Mouse (Mus musculus): Measurements from ENCODE around the gene Ubl5. TPM values are rescaled to one million over a fixed set of nuclear protein-coding genes. Genes with fewer than 3 reads are reported as not detected.
"Not testable (repeated sequence)": the region's sequence is repeated elsewhere in the genome, so short reads cannot be mapped to it uniquely, and the experiment has no call there.

Ubl5 gene
- polyA plus RNA-seq, 1 experiment from 2014 or later, result 370 TPM

DNA sequence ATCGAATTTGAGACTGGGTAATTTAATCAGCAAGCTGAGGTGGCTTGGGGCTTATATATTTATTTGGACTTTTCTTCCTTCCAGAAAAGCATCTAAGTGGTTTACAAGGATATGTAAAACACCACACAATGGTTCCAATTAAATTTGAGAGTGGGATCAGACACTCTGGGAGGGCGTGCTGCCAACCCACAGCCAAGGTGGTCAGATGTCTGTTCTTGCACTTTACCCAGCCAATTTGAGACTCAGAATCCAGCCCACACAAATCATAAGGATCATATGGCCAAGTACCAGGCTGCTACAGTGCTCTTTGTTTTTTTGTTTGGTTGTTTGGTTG is 39.7 kb downstream of the Ubl5 start:
- no peak for ATAC-seq (ENCODE audit: insufficient read depth)
- WGBS, result 64% methylated on average over 2 of the region's 2 CpGs
- DNase-seq, result no peak
- no peaks in the 10 kb centered on the region for H3K9me3 ChIP-seq (ENCODE audit: low read depth, low read length)
- H3K4me1 ChIP-seq (ENCODE audit: insufficient read depth), result no peaks in the 10 kb centered on the region
- no peak overlapping the region for H3K27ac ChIP-seq (ENCODE audit: low read depth)
- TF ChIP-seq CTCF (IDR thresholded peaks at IDR 0.05; ENCODE audit: low read depth), result no peak
- H3K4me2 ChIP-seq, result no peak overlapping the region
- no peak overlapping the region for H3K9ac ChIP-seq
- no peak overlapping the region for H3K4me3 ChIP-seq (ENCODE audit: low read depth, low read length)
- no peaks in the 10 kb centered on the region for H3K27me3 ChIP-seq (ENCODE audit: insufficient read depth, low read length)
- no peaks in the 10 kb centered on the region for H3K36me3 ChIP-seq (ENCODE audit: insufficient read depth)

- WGBS, result 49% methylated on average over 17 of the region's 17 CpGs
- H3K4me1 ChIP-seq (ENCODE audit: insufficient read depth), result no peaks in the 10 kb centered on the region
These were observed 42.6 kb downstream of the Ubl5 start for GRCm38 (mm10) chr9:20685081-20685861.

DNA sequence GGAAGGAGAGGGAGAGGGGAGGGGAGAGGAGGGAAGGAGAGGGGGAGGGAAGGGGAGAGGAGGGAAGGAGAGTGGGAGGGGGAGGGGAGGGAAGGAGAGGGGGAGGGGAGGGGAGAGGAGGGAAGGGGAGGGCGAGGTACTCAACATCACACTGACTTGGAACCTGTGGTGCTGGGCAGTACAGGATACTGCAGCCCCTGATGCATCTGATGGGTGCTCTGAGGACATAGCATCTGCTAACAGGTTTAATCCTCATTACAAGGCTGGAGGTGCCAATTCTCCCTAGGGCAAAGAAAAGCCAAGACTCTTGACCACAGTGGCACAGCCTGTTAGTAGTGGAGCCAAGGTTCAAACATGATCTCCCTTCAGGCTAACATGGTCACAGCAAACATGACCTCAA is 46.7 kb downstream of the Ubl5 start:
- no peak for TF ChIP-seq CTCF (IDR thresholded peaks at IDR 0.05; ENCODE audit: low read depth)
- WGBS, result 44% methylated on average over 1 of the region's 1 CpGs
- no peak for ATAC-seq (ENCODE audit: insufficient read depth)

More at GRCm38 (mm10) chr9:20685081-20685861, 42.6 kb downstream of the Ubl5 start:
- no peaks in the 10 kb centered on the region for H3K27me3 ChIP-seq (ENCODE audit: insufficient read depth, low read length)
- H3K4me2 ChIP-seq, result no peak overlapping the region
- H3K36me3 ChIP-seq (ENCODE audit: insufficient read depth), result no peaks in the 10 kb centered on the region
- no peak overlapping the region for H3K4me3 ChIP-seq (ENCODE audit: low read depth, low read length)
- no peaks in the 10 kb centered on the region for H3K9me3 ChIP-seq (ENCODE audit: low read depth, low read length)
- no peak overlapping the region for H3K27ac ChIP-seq (ENCODE audit: low read depth)
- no peak overlapping the region for H3K9ac ChIP-seq
- TF ChIP-seq CTCF (IDR thresholded peaks at IDR 0.05; ENCODE audit: low read depth), result no peak
- ATAC-seq (ENCODE audit: insufficient read depth) (no peak), DNase-seq (no peak)

GRCm38 (mm10) chr9:20689913-20690312 is 47.2 kb downstream of the Ubl5 start:
- Histone ChIP-seq H3K36me3 (ENCODE audit: insufficient read depth) (no peaks in the 10 kb centered on the region), H3K4me2 (no peak overlapping the region), H3K27me3 (ENCODE audit: insufficient read depth, low read length) (0 out of 2 replicates have a peak, but pooled peaks cover 4% of the 10 kb centered on the region), H3K4me1 (ENCODE audit: insufficient read depth) (no peaks in the 10 kb centered on the region), H3K9me3 (ENCODE audit: low read depth, low read length) (no peaks in the 10 kb centered on the region), H3K9ac (no peak overlapping the region), H3K4me3 (ENCODE audit: low read depth, low read length) (no peak overlapping the region), H3K27ac (ENCODE audit: low read depth) (no peak overlapping the region)
- TF ChIP-seq CTCF (IDR thresholded peaks at IDR 0.05; ENCODE audit: low read depth), result no peak
- no peak for DNase-seq
- no peak for ATAC-seq (ENCODE audit: insufficient read depth)
- 3% methylated on average over 4 of the region's 4 CpGs for WGBS

More for the DNA sequence above, 46.7 kb downstream of the Ubl5 start:
- H3K9me3 ChIP-seq (ENCODE audit: low read depth, low read length), result no peaks in the 10 kb centered on the region
- no peaks in the 10 kb centered on the region for H3K4me1 ChIP-seq (ENCODE audit: insufficient read depth)
- DNase-seq, result no peak
- H3K4me2 ChIP-seq, result no peak overlapping the region
- no peak overlapping the region for H3K27ac ChIP-seq (ENCODE audit: low read depth)
- no peak overlapping the region for H3K9ac ChIP-seq
- no peak overlapping the region for H3K4me3 ChIP-seq (ENCODE audit: low read depth, low read length)
- no peaks in the 10 kb centered on the region for H3K27me3 ChIP-seq (ENCODE audit: insufficient read depth, low read length)
- H3K36me3 ChIP-seq (ENCODE audit: insufficient read depth), result no peaks in the 10 kb centered on the region

DNA sequence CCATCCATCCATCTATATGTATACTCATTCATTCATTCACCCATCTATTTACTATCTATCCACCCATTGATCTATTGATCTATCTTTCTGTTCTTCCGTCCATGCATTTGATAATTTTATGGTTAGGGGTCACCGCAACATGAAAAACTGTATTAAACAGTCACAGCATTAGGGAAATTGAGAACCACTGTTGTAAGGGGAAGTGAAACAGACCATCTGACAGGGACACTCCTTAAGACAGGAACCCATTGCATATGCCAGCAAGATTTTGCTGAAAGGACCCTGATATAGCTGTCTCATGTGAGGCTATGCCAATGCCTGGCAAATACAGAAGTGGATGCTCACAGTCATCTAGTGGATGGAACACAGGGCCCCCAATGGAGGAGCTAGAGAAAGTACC is 47.8 kb downstream of the Ubl5 start:
- not testable (repeated sequence) for H3K9ac ChIP-seq; H3K4me2 ChIP-seq; H3K4me3 ChIP-seq (ENCODE audit: low read depth, low read length); H3K36me3 ChIP-seq (ENCODE audit: insufficient read depth); H3K27ac ChIP-seq (ENCODE audit: low read depth); H3K9me3 ChIP-seq (ENCODE audit: low read depth, low read length); H3K27me3 ChIP-seq (ENCODE audit: insufficient read depth, low read length); DNase-seq; H3K4me1 ChIP-seq (ENCODE audit: insufficient read depth); ATAC-seq (ENCODE audit: insufficient read depth)
- WGBS, result 84% methylated on average over 2 of the region's 2 CpGs

GRCm38 (mm10) chr9:20692863-20693262 is 50.2 kb downstream of the Ubl5 start:
- no peak for TF ChIP-seq CTCF (IDR thresholded peaks at IDR 0.05; ENCODE audit: low read depth)
- no peaks in the 10 kb centered on the region for H3K4me1 ChIP-seq (ENCODE audit: insufficient read depth)
- 87% methylated on average over 3 of the region's 3 CpGs for WGBS

GRCm38 (mm10) chr9:20694721-20695235 is 52.1 kb downstream of the Ubl5 start:
- Histone ChIP-seq H3K4me1 (ENCODE audit: insufficient read depth) (no peaks in the 10 kb centered on the region), H3K9ac (no peak overlapping the region), H3K4me2 (peak overlapping the region; percentile 55), H3K27ac (ENCODE audit: low read depth) (no peak overlapping the region), H3K9me3 (ENCODE audit: low read depth, low read length) (no peaks in the 10 kb centered on the region), H3K27me3 (ENCODE audit: insufficient read depth, low read length) (peaks cover 12% of the 10 kb centered on the region; the same call in 1 of the 2 replicates), H3K36me3 (ENCODE audit: insufficient read depth) (no peaks in the 10 kb centered on the region), H3K4me3 (ENCODE audit: low read depth, low read length) (peak overlapping the region; percentile 25)
- ATAC-seq (ENCODE audit: insufficient read depth) (no peak), DNase-seq (peak; percentile 18)
- TF ChIP-seq CTCF (IDR thresholded peaks at IDR 0.05; ENCODE audit: low read depth), result no peak
- WGBS, result 3% methylated on average over 25 of the region's 25 CpGs

More at GRCm38 (mm10) chr9:20692863-20693262, 50.2 kb downstream of the Ubl5 start:
- Histone ChIP-seq H3K27me3 (ENCODE audit: insufficient read depth, low read length) (peaks cover 12% of the 10 kb centered on the region; the same call in 1 of the 2 replicates), H3K36me3 (ENCODE audit: insufficient read depth) (no peaks in the 10 kb centered on the region), H3K4me3 (ENCODE audit: low read depth, low read length) (no peak overlapping the region), H3K27ac (ENCODE audit: low read depth) (no peak overlapping the region), H3K9ac (no peak overlapping the region), H3K4me2 (no peak overlapping the region), H3K9me3 (ENCODE audit: low read depth, low read length) (no peaks in the 10 kb centered on the region)
- no peak for DNase-seq
- no peak for ATAC-seq (ENCODE audit: insufficient read depth)
